Mouse (Mus musculus): ENCODE measurements around the gene Mdm4. TPM values are rescaled to one million over a fixed set of nuclear protein-coding genes. Genes with fewer than 3 reads are reported as not detected.
"Not testable (repeated sequence)": the region's sequence is repeated elsewhere in the genome, so short reads cannot be mapped to it uniquely, and the experiment has no call there.

Gene Mdm4
- total RNA-seq, 2 experiments from 2014 or later: 80.8 to 101 TPM

DNA sequence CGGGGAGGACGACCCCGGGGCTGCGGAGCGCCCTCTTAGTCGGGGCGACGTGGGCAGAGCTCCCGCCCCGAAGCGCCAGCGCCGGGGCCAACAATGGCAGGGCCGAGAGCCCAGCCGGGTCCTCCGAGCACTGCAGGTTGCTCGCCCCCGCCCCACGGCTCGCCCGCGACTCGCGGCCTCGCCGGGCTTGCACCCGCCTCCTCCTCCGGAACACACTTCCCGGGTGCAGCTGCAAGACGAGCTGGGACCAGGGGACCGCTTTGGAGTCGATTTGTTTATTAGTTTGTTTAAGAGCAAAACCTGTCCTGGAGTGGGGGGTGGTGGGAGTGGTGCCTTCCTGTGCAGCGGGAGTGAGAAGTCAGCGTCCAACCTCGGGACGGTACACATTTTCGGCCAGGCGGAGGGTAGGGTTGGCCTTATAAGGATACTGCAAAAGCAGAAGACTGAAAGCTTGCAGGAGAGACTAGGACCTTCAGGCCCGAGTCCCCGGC is 16.1 kb upstream of the Mdm4 start:
- no peak for TF ChIP-seq CTCF (conservative IDR thresholded peaks at IDR 0.05)
- H3K27ac ChIP-seq: peak overlapping the region; percentile 96
- DNase-seq (ENCODE audit: low spot score in 2 of 2): no peak
- peak overlapping the region; percentile 85 for H3K4me3 ChIP-seq

DNA sequence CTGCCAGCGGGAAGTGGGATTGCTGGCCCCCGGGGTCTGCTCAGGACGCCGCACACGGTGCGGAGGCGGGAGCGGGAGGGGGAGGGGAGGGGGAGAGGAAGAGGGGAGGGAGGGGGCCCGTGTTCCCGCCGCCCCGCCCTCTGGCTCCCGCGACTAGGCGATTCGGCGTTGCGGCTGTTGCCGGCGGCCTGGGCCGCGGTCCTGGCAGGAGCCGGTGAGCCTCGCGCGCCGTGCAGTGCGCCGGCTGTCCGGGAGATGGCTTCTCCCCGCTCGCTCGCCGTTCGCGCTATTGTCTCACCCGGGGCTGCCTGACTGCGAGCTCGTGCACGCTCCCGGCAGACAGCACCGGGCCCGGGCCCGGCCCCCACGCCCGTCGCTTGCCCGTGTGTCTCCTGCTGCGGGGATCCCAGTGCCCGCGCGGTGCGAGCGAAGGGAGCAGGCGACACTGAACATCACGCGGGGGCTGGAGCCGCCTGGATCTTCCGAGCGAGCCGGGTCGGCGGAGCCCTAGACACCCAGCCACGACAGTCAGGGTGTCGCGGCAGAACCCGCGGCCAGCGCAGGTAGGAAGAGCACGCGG is 15.6 kb upstream of the Mdm4 start:
- Histone ChIP-seq H3K27ac (peak overlapping the region; percentile 96), H3K4me3 (peak overlapping the region; percentile 85)
- peak; percentile 76 for TF ChIP-seq CTCF (conservative IDR thresholded peaks at IDR 0.05)
- DNase-seq (ENCODE audit: low spot score in 2 of 2): peak in 1 of 2 experiments; percentile 63

DNA sequence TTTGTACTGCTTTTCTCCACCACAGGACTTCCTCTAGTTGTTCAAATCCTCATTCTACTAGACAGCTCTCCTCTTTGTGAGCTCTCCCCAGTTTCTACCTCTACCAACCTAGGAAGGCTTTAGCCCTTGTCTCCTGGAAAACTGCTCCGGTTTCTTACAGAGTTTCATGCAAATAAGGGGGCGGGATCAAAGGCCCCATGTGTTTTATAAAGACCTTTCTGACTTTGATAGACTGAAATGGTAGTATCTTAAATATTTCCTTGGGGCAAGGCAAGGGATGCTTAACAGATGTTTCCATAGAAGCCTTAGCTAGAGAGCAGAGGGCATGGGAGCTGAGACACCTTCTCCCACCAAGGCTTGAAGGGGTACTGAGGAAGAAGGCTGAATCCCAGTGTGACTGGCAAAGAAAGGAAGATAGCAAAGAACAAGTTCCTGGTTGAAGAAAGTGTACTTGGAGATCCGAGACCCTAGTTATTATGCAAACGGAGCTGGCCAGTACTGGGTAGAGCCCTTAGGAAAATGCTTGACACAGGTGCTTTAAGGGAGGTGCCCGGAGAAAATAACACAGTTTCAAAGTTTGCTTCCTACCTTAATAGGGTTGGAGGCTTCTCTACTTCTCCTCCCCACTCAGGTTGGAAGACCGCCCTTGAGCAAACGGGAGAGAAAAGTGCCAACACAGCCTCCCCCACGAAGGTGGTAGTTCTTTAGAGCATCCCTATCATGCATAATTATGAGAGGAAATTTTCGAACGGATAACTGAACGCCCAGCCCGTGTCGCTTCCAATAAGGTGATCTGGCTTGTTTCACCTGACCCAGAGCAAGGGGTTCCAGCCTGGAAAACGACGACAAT is 14.9 kb upstream of the Mdm4 start, which contains the start of gene Pik3c2b:
Gene Pik3c2b, plus strand, starts transcription at position 657 of the 850 bp plus-strand sequence.
- peak within 1 kb of the TSS; percentile 85 for H3K4me3 ChIP-seq
- no peak for TF ChIP-seq CTCF (conservative IDR thresholded peaks at IDR 0.05)
- no peak for DNase-seq (ENCODE audit: low spot score in 2 of 2)
- peak within 1 kb of the TSS; percentile 96 for H3K27ac ChIP-seq

- H3K4me3 ChIP-seq: no peak overlapping the region
- peak; percentile 37 to 59 for DNase-seq (ENCODE audit: low spot score in 2 of 2)
These were observed 9.2 kb upstream of the Mdm4 start for GRCm38 (mm10) chr1:133039505-133039949.

DNA sequence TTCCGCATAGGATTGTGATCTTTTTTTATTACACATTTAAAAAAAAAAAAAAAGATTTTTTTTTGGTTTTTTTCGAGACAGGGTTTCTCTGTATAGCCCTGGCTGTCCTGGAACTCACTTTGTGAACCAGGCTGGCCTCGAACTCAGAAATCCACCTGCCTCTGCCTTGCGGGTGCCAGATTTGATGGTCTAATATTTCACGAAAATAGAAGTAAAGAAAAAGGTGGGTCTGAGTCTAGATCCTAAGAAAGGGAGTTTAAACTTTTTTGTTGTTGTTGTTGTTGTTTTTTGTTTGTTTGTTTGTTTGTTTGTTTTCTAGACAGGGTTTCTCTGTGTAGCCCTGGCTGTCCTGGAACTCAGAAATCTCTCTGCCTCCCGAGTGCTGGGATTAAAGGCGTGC is 4.3 kb upstream of the Mdm4 start:
- not testable (repeated sequence) for H3K27ac ChIP-seq; DNase-seq (ENCODE audit: low spot score in 2 of 2); H3K4me3 ChIP-seq

More at GRCm38 (mm10) chr1:133039505-133039949, 9.2 kb upstream of the Mdm4 start:
- peak; percentile 87 for TF ChIP-seq CTCF (conservative IDR thresholded peaks at IDR 0.05)
- H3K27ac ChIP-seq: no peak overlapping the region

GRCm38 (mm10) chr1:133034091-133034460 is 3.7 kb upstream of the Mdm4 start:
- peak overlapping the region; percentile 54 for H3K4me3 ChIP-seq
- DNase-seq (ENCODE audit: low spot score in 2 of 2): peak in 1 of 2 experiments; percentile 53
- peak overlapping the region; percentile 36; the same call in 1 of the 2 replicates for H3K27ac ChIP-seq
- TF ChIP-seq CTCF (conservative IDR thresholded peaks at IDR 0.05): no peak

GRCm38 (mm10) chr1:133033316-133034090 is 3.1 kb upstream of the Mdm4 start:
- Histone ChIP-seq H3K27ac (peak overlapping the region; percentile 49), H3K4me3 (peak overlapping the region; percentile 54)
- TF ChIP-seq CTCF (conservative IDR thresholded peaks at IDR 0.05): no peak
- DNase-seq (ENCODE audit: low spot score in 2 of 2): peak; percentile 74 to 76

DNA sequence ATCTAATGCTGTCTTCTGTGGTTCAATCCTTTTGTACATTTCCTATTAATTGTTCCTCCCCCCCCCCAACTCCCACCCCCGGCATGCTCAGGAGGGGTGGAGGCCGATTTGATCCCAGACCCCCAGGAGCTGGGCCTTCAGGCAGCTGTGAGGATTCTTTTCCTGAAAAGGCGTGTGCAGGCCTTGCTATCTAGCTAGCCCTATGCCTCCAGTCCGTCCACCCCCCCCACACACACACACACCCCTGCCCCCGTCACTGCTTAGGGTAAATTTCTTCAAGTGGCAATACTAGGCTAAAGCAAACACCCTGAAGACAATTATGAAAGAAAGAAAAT is 2.6 kb upstream of the Mdm4 start:
- Histone ChIP-seq H3K27ac (no peak overlapping the region), H3K4me3 (peak overlapping the region; percentile 54)
- TF ChIP-seq CTCF (conservative IDR thresholded peaks at IDR 0.05): no peak
- no peak for DNase-seq (ENCODE audit: low spot score in 2 of 2)

- no peak for DNase-seq (ENCODE audit: low spot score in 2 of 2)
- H3K4me3 ChIP-seq: no peak overlapping the region
- no peak overlapping the region for H3K27ac ChIP-seq
- no peak for TF ChIP-seq CTCF (conservative IDR thresholded peaks at IDR 0.05)
These were observed 617 bp downstream of the Mdm4 start for GRCm38 (mm10) chr1:133029744-133030143.

- H3K27ac ChIP-seq: no peak overlapping the region
- no peak for TF ChIP-seq CTCF (conservative IDR thresholded peaks at IDR 0.05)
- DNase-seq (ENCODE audit: low spot score in 2 of 2): no peak
- no peak overlapping the region for H3K4me3 ChIP-seq
These were observed 2.4 kb downstream of the Mdm4 start for GRCm38 (mm10) chr1:133027980-133028379.

DNA sequence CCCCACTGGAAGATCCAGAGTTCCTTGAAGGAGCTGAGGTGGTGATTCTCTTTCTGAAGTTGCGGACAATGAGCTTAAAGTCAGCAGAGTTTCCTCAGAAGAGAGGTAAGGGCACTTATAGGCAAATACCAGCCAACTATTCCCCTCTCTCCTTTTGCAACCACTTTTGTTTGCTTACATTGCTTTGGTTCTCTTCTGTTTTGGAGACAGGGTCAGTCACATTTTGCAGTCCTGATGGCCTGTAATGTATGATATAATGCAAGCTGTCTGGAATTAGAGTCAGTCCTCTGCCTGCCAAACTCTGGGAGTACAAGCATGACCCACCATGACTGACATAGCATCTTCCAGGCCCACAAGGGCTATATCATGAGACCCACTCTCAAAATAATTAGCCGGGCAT is 3.2 kb downstream of the Mdm4 start:
- Histone ChIP-seq H3K4me3 (no peak overlapping the region), H3K27ac (no peak overlapping the region)
- no peak for TF ChIP-seq CTCF (conservative IDR thresholded peaks at IDR 0.05)
- no peak for DNase-seq (ENCODE audit: low spot score in 2 of 2)

GRCm38 (mm10) chr1:133025796-133026190 is 4.6 kb downstream of the Mdm4 start:
- H3K27ac ChIP-seq; DNase-seq (ENCODE audit: low spot score in 2 of 2): not testable (repeated sequence)
- peak overlapping the region; percentile 64 for H3K4me3 ChIP-seq
